Mouse (Mus musculus): ENCODE data around the gene Agl. TPM values are rescaled to one million over a fixed set of nuclear protein-coding genes. Genes with fewer than 3 reads are reported as not detected.
"Not testable (repeated sequence)": the region's sequence is repeated elsewhere in the genome, so short reads cannot be mapped to it uniquely, and the experiment has no call there.

The Agl gene
- polyA plus RNA-seq, 1 experiment from 2014 or later, result 16.1 TPM

GRCm38 (mm10) chr3:116810351-116810750 is 2.4 kb upstream of the Agl start:
- not testable (repeated sequence) for H3K36me3 ChIP-seq; H3K27me3 ChIP-seq; H3K9ac ChIP-seq (replicated peaks); H3K4me3 ChIP-seq; ATAC-seq (ENCODE audit: low FRiP score, low read depth); H3K9me3 ChIP-seq; H3K27ac ChIP-seq (replicated peaks); H3K4me2 ChIP-seq (replicated peaks)
- H3K4me1 ChIP-seq, result peaks cover 17% of the 10 kb centered on the region
- 86% methylated on average over 6 of the region's 6 CpGs for WGBS

GRCm38 (mm10) chr3:116809221-116809620 is 1.3 kb upstream of the Agl start:
- Histone ChIP-seq H3K4me1 (peaks cover 15% of the 10 kb centered on the region), H3K4me2 (replicated peaks) (no peak overlapping the region), H3K9ac (replicated peaks) (no peak overlapping the region), H3K27ac (replicated peaks) (no peak overlapping the region), H3K4me3 (no peak overlapping the region), H3K9me3 (no peaks in the 10 kb centered on the region), H3K27me3 (no peaks in the 10 kb centered on the region), H3K36me3 (no peaks in the 10 kb centered on the region)
- ATAC-seq (ENCODE audit: low FRiP score, low read depth), result no peak
- WGBS, result 93% methylated on average over 6 of the region's 6 CpGs

GRCm38 (mm10) chr3:116808507-116809217 is 696 bp upstream of the Agl start:
- no peaks in the 10 kb centered on the region for H3K36me3 ChIP-seq
- ATAC-seq (ENCODE audit: low FRiP score, low read depth), result peak; percentile 52
- H3K4me1 ChIP-seq, result peaks cover 12% of the 10 kb centered on the region
- H3K27me3 ChIP-seq, result no peaks in the 10 kb centered on the region
- WGBS, result 64% methylated on average over 10 of the region's 10 CpGs
- peak overlapping the region; percentile 84 for H3K4me3 ChIP-seq
- no peaks in the 10 kb centered on the region for H3K9me3 ChIP-seq
- H3K9ac ChIP-seq (replicated peaks), result peak overlapping the region; percentile 80
- peak overlapping the region; percentile 84; the same call in 1 of the 2 replicates for H3K27ac ChIP-seq (replicated peaks)
- H3K4me2 ChIP-seq (replicated peaks), result peak overlapping the region; percentile 70

- Histone ChIP-seq H3K9me3 (no peaks in the 10 kb centered on the region), H3K27me3 (no peaks in the 10 kb centered on the region), H3K4me1 (peaks cover 12% of the 10 kb centered on the region), H3K9ac (replicated peaks) (no peak overlapping the region), H3K4me2 (replicated peaks) (no peak overlapping the region), H3K27ac (replicated peaks) (no peak overlapping the region), H3K36me3 (no peaks in the 10 kb centered on the region), H3K4me3 (no peak overlapping the region)
- ATAC-seq (ENCODE audit: low FRiP score, low read depth), result no peak
- 90% methylated on average over 3 of the region's 3 CpGs for WGBS
Observed at GRCm38 (mm10) chr3:116805866-116806265, 2.1 kb downstream of the Agl start.

- H3K4me1 ChIP-seq, result peaks cover 12% of the 10 kb centered on the region
- no peaks in the 10 kb centered on the region for H3K9me3 ChIP-seq
- H3K36me3 ChIP-seq, result no peaks in the 10 kb centered on the region
- WGBS, result 62% methylated on average over 6 of the region's 6 CpGs
- no peak overlapping the region for H3K4me2 ChIP-seq (replicated peaks)
- H3K27ac ChIP-seq (replicated peaks), result no peak overlapping the region
- H3K4me3 ChIP-seq, result no peak overlapping the region
- no peak for ATAC-seq (ENCODE audit: low FRiP score, low read depth)
- no peaks in the 10 kb centered on the region for H3K27me3 ChIP-seq
- no peak overlapping the region for H3K9ac ChIP-seq (replicated peaks)
Observed at GRCm38 (mm10) chr3:116804746-116805285, 3.1 kb downstream of the Agl start.

- WGBS, result 80% methylated on average over 8 of the region's 8 CpGs
- no peaks in the 10 kb centered on the region for H3K36me3 ChIP-seq
Observed at GRCm38 (mm10) chr3:116801755-116802154, 6.2 kb downstream of the Agl start.

GRCm38 (mm10) chr3:116798821-116799510 is 9.0 kb downstream of the Agl start:
- 0 out of 2 replicates have a peak, but pooled peaks cover 4% of the 10 kb centered on the region for H3K36me3 ChIP-seq
- H3K4me1 ChIP-seq, result no peaks in the 10 kb centered on the region
- WGBS, result 73% methylated on average over 4 of the region's 4 CpGs
- H3K27ac ChIP-seq (replicated peaks), result no peak overlapping the region
- H3K4me3 ChIP-seq, result no peak overlapping the region
- no peak overlapping the region for H3K9ac ChIP-seq (replicated peaks)
- H3K4me2 ChIP-seq (replicated peaks), result no peak overlapping the region
- H3K9me3 ChIP-seq, result no peaks in the 10 kb centered on the region
- H3K27me3 ChIP-seq, result no peaks in the 10 kb centered on the region
- ATAC-seq (ENCODE audit: low FRiP score, low read depth), result no peak

More at GRCm38 (mm10) chr3:116801755-116802154, 6.2 kb downstream of the Agl start:
- H3K27ac ChIP-seq (replicated peaks), result no peak overlapping the region
- H3K4me1 ChIP-seq, result peaks cover 5% of the 10 kb centered on the region; the same call in 1 of the 2 replicates
- no peaks in the 10 kb centered on the region for H3K27me3 ChIP-seq
- ATAC-seq (ENCODE audit: low FRiP score, low read depth), result no peak
- H3K4me2 ChIP-seq (replicated peaks), result no peak overlapping the region
- no peak overlapping the region for H3K9ac ChIP-seq (replicated peaks)
- H3K9me3 ChIP-seq, result no peaks in the 10 kb centered on the region
- no peak overlapping the region for H3K4me3 ChIP-seq

- no peak overlapping the region for H3K27ac ChIP-seq (replicated peaks)
- H3K36me3 ChIP-seq, result peaks cover 54% of the 10 kb centered on the region
- ATAC-seq (ENCODE audit: low FRiP score, low read depth), result no peak
- no peak overlapping the region for H3K4me2 ChIP-seq (replicated peaks)
- H3K27me3 ChIP-seq, result no peaks in the 10 kb centered on the region
- 93% methylated on average over 5 of the region's 5 CpGs for WGBS
- H3K4me3 ChIP-seq, result no peak overlapping the region
- no peaks in the 10 kb centered on the region for H3K9me3 ChIP-seq
- H3K4me1 ChIP-seq, result no peaks in the 10 kb centered on the region
- no peak overlapping the region for H3K9ac ChIP-seq (replicated peaks)
Observed at GRCm38 (mm10) chr3:116788851-116789250, 19.1 kb downstream of the Agl start.

- WGBS, result 87% methylated on average over 9 of the region's 9 CpGs
- no peaks in the 10 kb centered on the region for H3K9me3 ChIP-seq
- no peak overlapping the region for H3K9ac ChIP-seq (replicated peaks)
- H3K4me2 ChIP-seq (replicated peaks), result no peak overlapping the region
- no peaks in the 10 kb centered on the region for H3K4me1 ChIP-seq
- no peak overlapping the region for H3K4me3 ChIP-seq
- ATAC-seq (ENCODE audit: low FRiP score, low read depth), result no peak
- no peak overlapping the region for H3K27ac ChIP-seq (replicated peaks)
- no peaks in the 10 kb centered on the region for H3K27me3 ChIP-seq
- peaks cover 54% of the 10 kb centered on the region for H3K36me3 ChIP-seq
Observed at GRCm38 (mm10) chr3:116786543-116786942, 21.4 kb downstream of the Agl start.

GRCm38 (mm10) chr3:116785820-116786219 is 22.1 kb downstream of the Agl start:
- Histone ChIP-seq H3K4me1 (no peaks in the 10 kb centered on the region), H3K4me3 (no peak overlapping the region), H3K9ac (replicated peaks) (no peak overlapping the region), H3K36me3 (peaks cover 54% of the 10 kb centered on the region), H3K9me3 (no peaks in the 10 kb centered on the region), H3K27ac (replicated peaks) (no peak overlapping the region), H3K27me3 (no peaks in the 10 kb centered on the region), H3K4me2 (replicated peaks) (no peak overlapping the region)
- no peak for ATAC-seq (ENCODE audit: low FRiP score, low read depth)
- 96% methylated on average over 8 of the region's 8 CpGs for WGBS

GRCm38 (mm10) chr3:116784811-116785210 is 23.2 kb downstream of the Agl start:
- no peaks in the 10 kb centered on the region for H3K9me3 ChIP-seq
- H3K27ac ChIP-seq (replicated peaks), result no peak overlapping the region
- no peaks in the 10 kb centered on the region for H3K27me3 ChIP-seq
- H3K4me3 ChIP-seq, result no peak overlapping the region
- H3K9ac ChIP-seq (replicated peaks), result no peak overlapping the region
- no peaks in the 10 kb centered on the region for H3K4me1 ChIP-seq
- peaks cover 62% of the 10 kb centered on the region for H3K36me3 ChIP-seq
- no peak overlapping the region for H3K4me2 ChIP-seq (replicated peaks)
- 91% methylated on average over 8 of the region's 8 CpGs for WGBS
- ATAC-seq (ENCODE audit: low FRiP score, low read depth), result no peak

- Histone ChIP-seq H3K4me1 (no peaks in the 10 kb centered on the region), H3K27ac (replicated peaks) (no peak overlapping the region), H3K9ac (replicated peaks) (no peak overlapping the region), H3K4me3 (no peak overlapping the region), H3K4me2 (replicated peaks) (no peak overlapping the region), H3K9me3 (no peaks in the 10 kb centered on the region), H3K36me3 (peaks cover 60% of the 10 kb centered on the region), H3K27me3 (no peaks in the 10 kb centered on the region)
- no peak for ATAC-seq (ENCODE audit: low FRiP score, low read depth)
- WGBS, result 94% methylated on average over 12 of the region's 12 CpGs
Observed at GRCm38 (mm10) chr3:116784290-116784689, 23.7 kb downstream of the Agl start.
